Mouse (Mus musculus): Measurements from ENCODE around the gene H2-DMb2.

- TF ChIP-seq CTCF (conservative IDR thresholded peaks at IDR 0.05; ENCODE audit: low read length) (no peak), NANOG (IDR thresholded peaks at IDR 0.05; ENCODE audit: borderline replicate concordance, low read length) (no peak), POU5F1 (IDR thresholded peaks at IDR 0.05; ENCODE audit: borderline replicate concordance, low read length) (no peak)
Observed at GRCm38 (mm10) chr17:34118873-34119248, 24.2 kb upstream of the H2-DMb2 start.
